Mouse (Mus musculus): Measurements from ENCODE around the gene Primpol. TPM values are rescaled to one million over a fixed set of nuclear protein-coding genes. Genes with fewer than 3 reads are reported as not detected.

The Primpol gene
- polyA plus RNA-seq, 1 experiment from 2014 or later = 8.4 TPM

- H3K4me1 ChIP-seq (replicated peaks) = peaks cover 5% of the 10 kb centered on the region; the same call in 1 of the 2 replicates
- H3K9me3 ChIP-seq = no peaks in the 10 kb centered on the region
- 80% methylated on average over 11 of the region's 11 CpGs for WGBS
- no peaks in the 10 kb centered on the region for H3K27me3 ChIP-seq (ENCODE audit: insufficient read depth, poor library complexity, severe bottlenecking)
- H3K4me3 ChIP-seq = no peak overlapping the region
- no peak for DNase-seq (ENCODE audit: low spot score)
- no peaks in the 10 kb centered on the region for H3K36me3 ChIP-seq
- no peak overlapping the region for H3K27ac ChIP-seq
Observed at GRCm38 (mm10) chr8:46546431-46547176, 70.4 kb downstream of the Primpol start.

GRCm38 (mm10) chr8:46545854-46546253 is 71.2 kb downstream of the Primpol start:
- Histone ChIP-seq H3K36me3 (no peaks in the 10 kb centered on the region), H3K4me3 (no peak overlapping the region), H3K27ac (no peak overlapping the region), H3K4me1 (replicated peaks) (peaks cover 2% of the 10 kb centered on the region; the same call in 1 of the 2 replicates), H3K27me3 (ENCODE audit: insufficient read depth, poor library complexity, severe bottlenecking) (no peaks in the 10 kb centered on the region), H3K9me3 (no peaks in the 10 kb centered on the region)
- WGBS = 89% methylated on average over 5 of the region's 5 CpGs
- no peak for DNase-seq (ENCODE audit: low spot score)

- no peaks in the 10 kb centered on the region for H3K27me3 ChIP-seq (ENCODE audit: insufficient read depth, poor library complexity, severe bottlenecking)
- H3K27ac ChIP-seq = no peak overlapping the region
- H3K4me1 ChIP-seq (replicated peaks) = 0 out of 2 replicates have a peak, but pooled peaks cover 4% of the 10 kb centered on the region
- 76% methylated on average over 6 of the region's 6 CpGs for WGBS
- no peaks in the 10 kb centered on the region for H3K9me3 ChIP-seq
- H3K4me3 ChIP-seq = no peak overlapping the region
- H3K36me3 ChIP-seq = no peaks in the 10 kb centered on the region
- no peak for DNase-seq (ENCODE audit: low spot score)
Observed at GRCm38 (mm10) chr8:46543662-46544061, 73.3 kb downstream of the Primpol start.

- H3K27me3 ChIP-seq (ENCODE audit: insufficient read depth, poor library complexity, severe bottlenecking) = no peaks in the 10 kb centered on the region
- no peak overlapping the region for H3K4me3 ChIP-seq
- H3K9me3 ChIP-seq = no peaks in the 10 kb centered on the region
- H3K4me1 ChIP-seq (replicated peaks) = 0 out of 2 replicates have a peak, but pooled peaks cover 4% of the 10 kb centered on the region
- 85% methylated on average over 7 of the region's 7 CpGs for WGBS
- H3K27ac ChIP-seq = no peak overlapping the region
- H3K36me3 ChIP-seq = no peaks in the 10 kb centered on the region
- DNase-seq (ENCODE audit: low spot score) = no peak
Observed at GRCm38 (mm10) chr8:46543191-46543590, 73.8 kb downstream of the Primpol start.

GRCm38 (mm10) chr8:46539701-46540100 is 77.3 kb downstream of the Primpol start:
- no peak for DNase-seq (ENCODE audit: low spot score)
- Histone ChIP-seq H3K9me3 (no peaks in the 10 kb centered on the region), H3K4me1 (replicated peaks) (0 out of 2 replicates have a peak, but pooled peaks cover 4% of the 10 kb centered on the region), H3K36me3 (no peaks in the 10 kb centered on the region), H3K4me3 (no peak overlapping the region), H3K27ac (no peak overlapping the region), H3K27me3 (ENCODE audit: insufficient read depth, poor library complexity, severe bottlenecking) (no peaks in the 10 kb centered on the region)
- 63% methylated on average over 5 of the region's 5 CpGs for WGBS

GRCm38 (mm10) chr8:46533926-46534325 is 83.1 kb downstream of the Primpol start:
- H3K4me1 ChIP-seq (replicated peaks) = peaks cover 7% of the 10 kb centered on the region
- no peak overlapping the region for H3K4me3 ChIP-seq
- no peaks in the 10 kb centered on the region for H3K36me3 ChIP-seq
- 91% methylated on average over 7 of the region's 7 CpGs for WGBS
- H3K9me3 ChIP-seq = no peaks in the 10 kb centered on the region
- H3K27ac ChIP-seq = no peak overlapping the region
- DNase-seq (ENCODE audit: low spot score) = no peak
- H3K27me3 ChIP-seq (ENCODE audit: insufficient read depth, poor library complexity, severe bottlenecking) = no peaks in the 10 kb centered on the region

GRCm38 (mm10) chr8:46530541-46530940 is 86.5 kb downstream of the Primpol start:
- Histone ChIP-seq H3K4me1 (replicated peaks) (peaks cover 7% of the 10 kb centered on the region), H3K27ac (no peak overlapping the region), H3K4me3 (no peak overlapping the region), H3K36me3 (no peaks in the 10 kb centered on the region), H3K9me3 (no peaks in the 10 kb centered on the region), H3K27me3 (ENCODE audit: insufficient read depth, poor library complexity, severe bottlenecking) (no peaks in the 10 kb centered on the region)
- no peak for DNase-seq (ENCODE audit: low spot score)
- WGBS = 49% methylated on average over 4 of the region's 4 CpGs

GRCm38 (mm10) chr8:46529508-46529907 is 87.5 kb downstream of the Primpol start:
- Histone ChIP-seq H3K4me1 (replicated peaks) (peaks cover 7% of the 10 kb centered on the region), H3K27me3 (ENCODE audit: insufficient read depth, poor library complexity, severe bottlenecking) (no peaks in the 10 kb centered on the region), H3K36me3 (no peaks in the 10 kb centered on the region), H3K27ac (no peak overlapping the region), H3K4me3 (no peak overlapping the region), H3K9me3 (no peaks in the 10 kb centered on the region)
- WGBS = 75% methylated on average over 4 of the region's 4 CpGs
- no peak for DNase-seq (ENCODE audit: low spot score)

GRCm38 (mm10) chr8:46526821-46527220 is 90.2 kb downstream of the Primpol start:
- DNase-seq (ENCODE audit: low spot score) = no peak
- Histone ChIP-seq H3K4me3 (no peak overlapping the region), H3K9me3 (no peaks in the 10 kb centered on the region), H3K27me3 (ENCODE audit: insufficient read depth, poor library complexity, severe bottlenecking) (no peaks in the 10 kb centered on the region), H3K27ac (no peak overlapping the region), H3K4me1 (replicated peaks) (peaks cover 10% of the 10 kb centered on the region), H3K36me3 (no peaks in the 10 kb centered on the region)
- 91% methylated on average over 10 of the region's 10 CpGs for WGBS

- no peak for DNase-seq (ENCODE audit: low spot score)
- H3K4me3 ChIP-seq = no peak overlapping the region
- H3K27me3 ChIP-seq (ENCODE audit: insufficient read depth, poor library complexity, severe bottlenecking) = no peaks in the 10 kb centered on the region
- no peaks in the 10 kb centered on the region for H3K9me3 ChIP-seq
- H3K27ac ChIP-seq = no peak overlapping the region
- H3K4me1 ChIP-seq (replicated peaks) = peaks cover 10% of the 10 kb centered on the region
- H3K36me3 ChIP-seq = no peaks in the 10 kb centered on the region
- WGBS = 88% methylated on average over 8 of the region's 8 CpGs
Observed at GRCm38 (mm10) chr8:46526098-46526497, 90.9 kb downstream of the Primpol start.

Other genes with a start within 250 kb of the Primpol start
- 7.3 and 9.8 TPM in 2 replicates for gene Acsl1, start 146.2 kb downstream of the Primpol start, polyA plus RNA-seq (2016; fragmentation: Nextera tagmentation; extraction: Ambion mirVana)
- gene Cenpu, start 65.2 kb downstream of the Primpol start, polyA plus RNA-seq (2016; fragmentation: Nextera tagmentation; extraction: Ambion mirVana) = 26.7 and 30.0 TPM in 2 replicates
- gene Casp3, start 79 bp upstream of the Primpol start, polyA plus RNA-seq (2016; fragmentation: Nextera tagmentation; extraction: Ambion mirVana) = 130 and 144 TPM in 2 replicates
- gene Irf2, start 122.5 kb upstream of the Primpol start, polyA plus RNA-seq (2016; fragmentation: Nextera tagmentation; extraction: Ambion mirVana) = 9.1 TPM in 2 replicates

All from hindbrain, embryonic 10.5 days (tissue).